Comparison of ENCODE assay signal across 10 mouse cellular contexts in the genomic region with DNA sequence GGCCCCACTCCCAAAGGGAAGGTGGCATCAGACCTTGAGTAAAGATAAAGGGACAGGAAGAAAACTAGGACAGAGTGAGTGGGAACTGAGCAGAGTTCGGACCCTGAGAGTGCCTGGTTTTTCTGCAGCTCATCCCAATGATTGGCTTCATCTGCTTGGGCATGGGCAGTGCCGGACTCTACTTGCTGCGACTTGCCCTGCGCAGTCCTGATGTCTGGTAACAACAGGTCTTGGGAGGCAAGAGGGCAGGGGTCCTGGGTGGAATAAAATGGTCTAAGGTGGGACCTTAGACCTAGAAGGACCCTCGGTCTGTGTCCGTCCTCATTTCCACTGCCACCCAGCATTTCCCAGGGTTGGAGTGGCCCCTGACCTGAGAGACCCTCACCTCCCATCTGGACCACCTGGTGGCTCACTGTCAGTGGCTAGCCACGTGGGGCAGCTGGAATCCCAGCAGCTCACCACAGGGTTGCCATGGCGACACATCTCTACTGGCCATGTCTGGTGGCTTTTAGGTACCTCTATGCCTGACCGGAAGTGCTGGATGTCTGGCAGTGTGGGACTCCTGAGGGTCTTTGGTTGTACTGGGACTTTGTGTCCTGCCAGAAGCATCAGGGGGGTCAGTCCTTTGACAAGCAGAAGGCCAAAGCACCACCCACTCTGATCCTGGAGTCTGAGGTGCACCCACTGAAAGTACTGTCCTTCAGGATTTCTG. TPM values are rescaled to one million over a fixed set of nuclear protein-coding genes. Genes with fewer than 3 reads are reported as not detected.
A peak's percentile ranks its signal among the peaks of the same experiment; 100 is the strongest.
DNase-seq lines count a peak whose midpoint lies in the region; ATAC-seq and TF ChIP-seq lines count a peak whose summit lies in the region.
"Had no signal": no experiment of that assay in that cellular context is flagged by ENCODE, and none has a peak within 500 bp of the region (broad histone marks: within the 10 kb centered on the region; RNA-seq: fewer than 3 reads in every experiment).

No protein-coding gene starts in this region.

- no peak overlapping the region for H3K4me2 ChIP-seq in midbrain, embryonic 15.5 days
- H3K4me2 ChIP-seq in liver, embryonic 13.5 days: peak overlapping the region; percentile 3; the same call in 1 of the 2 replicates
- peak overlapping the region; percentile 68 for H3K4me2 ChIP-seq in stomach, embryonic 16.5 days (ENCODE audit: low read depth, low read length)

- no peaks in the 10 kb centered on the region for H3K36me3 ChIP-seq in heart, adult 2 months (ENCODE audit: control insufficient read depth, insufficient read depth, low read length)
- peaks cover 37% of the 10 kb centered on the region for H3K36me3 ChIP-seq in midbrain, embryonic 10.5 days
- H3K36me3 ChIP-seq in midbrain, embryonic 15.5 days (replicated peaks): no peaks in the 10 kb centered on the region
- peaks cover 36% of the 10 kb centered on the region for H3K36me3 ChIP-seq in liver, embryonic 13.5 days
- peaks cover 24% of the 10 kb centered on the region for H3K36me3 ChIP-seq in stomach, embryonic 16.5 days (ENCODE audit: control insufficient read depth, insufficient read depth, low read length)

- H3K79me2 ChIP-seq in heart, adult 2 months (replicated peaks; ENCODE audit: control insufficient read depth, insufficient read depth, low read length): no peaks in the 10 kb centered on the region

- 0 out of 2 replicates have a peak, but pooled peaks have one; percentile 23 for TF ChIP-seq POLR2A in heart, adult 2 months (IDR thresholded peaks at IDR 0.05; ENCODE audit: insufficient read depth, low read depth, low read length)

- peak overlapping the region; percentile 45 for H3K9ac ChIP-seq in heart, adult 2 months (ENCODE audit: low read depth, low read length)
- no peak overlapping the region for H3K9ac ChIP-seq in midbrain, embryonic 15.5 days
- H3K9ac ChIP-seq in liver, embryonic 13.5 days: no peak overlapping the region
- peak overlapping the region; percentile 64 for H3K9ac ChIP-seq in stomach, embryonic 16.5 days (ENCODE audit: low read length)

- no peaks in the 10 kb centered on the region for H3K27me3 ChIP-seq in heart, adult 2 months (ENCODE audit: control insufficient read depth, insufficient read depth, low read length)
- peaks cover 100% of the 10 kb centered on the region for H3K27me3 ChIP-seq in midbrain, embryonic 10.5 days (ENCODE audit: low read depth, poor library complexity, severe bottlenecking)
- peaks cover 16% of the 10 kb centered on the region; the same call in 1 of the 2 replicates for H3K27me3 ChIP-seq in midbrain, embryonic 15.5 days (replicated peaks)
- peaks cover 76% of the 10 kb centered on the region for H3K27me3 ChIP-seq in liver, embryonic 13.5 days
- peaks cover 33% of the 10 kb centered on the region for H3K27me3 ChIP-seq in stomach, embryonic 16.5 days (ENCODE audit: control insufficient read depth, insufficient read depth, low read length)

- no peak for ATAC-seq in midbrain, embryonic 15.5 days (replicated peaks)
- no peak for ATAC-seq in liver, embryonic 13.5 days (ENCODE audit: low read depth)
- no peak for ATAC-seq in stomach, embryonic 16.5 days (ENCODE audit: insufficient read depth, low FRiP score)
- ATAC-seq in granulocyte monocyte progenitor cell, adult 5-6 weeks (replicated peaks; ENCODE audit: poor library complexity, severe bottlenecking): no peak

- TF ChIP-seq CTCF in heart, adult 2 months (IDR thresholded peaks at IDR 0.05): no peak

- WGBS in heart, adult 2 months: 40% methylated on average over 9 of the region's 9 CpGs
- WGBS in midbrain, embryonic 10.5 days: 24% methylated on average over 9 of the region's 9 CpGs
- 26% methylated on average over 9 of the region's 9 CpGs for WGBS in midbrain, embryonic 15.5 days
- WGBS in liver, embryonic 13.5 days (ENCODE audit: insufficient replicate concordance): 33% methylated on average over 9 of the region's 9 CpGs
- 40% methylated on average over 9 of the region's 9 CpGs for WGBS in stomach, embryonic 16.5 days

- H3K27ac ChIP-seq in heart, adult 2 months: peak overlapping the region; percentile 58
- H3K27ac ChIP-seq in midbrain, embryonic 10.5 days (replicated peaks): 0 out of 2 replicates have a peak overlapping the region, but pooled peaks have one; percentile 39
- no peak overlapping the region for H3K27ac ChIP-seq in midbrain, embryonic 15.5 days
- H3K27ac ChIP-seq in liver, embryonic 13.5 days: no peak overlapping the region
- H3K27ac ChIP-seq in stomach, embryonic 16.5 days (ENCODE audit: low read length): peak overlapping the region; percentile 93

- TF ChIP-seq EP300 in heart, adult 2 months (IDR thresholded peaks at IDR 0.05; ENCODE audit: insufficient read depth, low read depth, low read length): no peak

- peak overlapping the region; percentile 22; the same call in 1 of the 2 replicates for H3K4me3 ChIP-seq in heart, adult 2 months
- H3K4me3 ChIP-seq in midbrain, embryonic 10.5 days: peak overlapping the region; percentile 22
- H3K4me3 ChIP-seq in midbrain, embryonic 15.5 days: no peak overlapping the region
- no peak overlapping the region for H3K4me3 ChIP-seq in liver, embryonic 13.5 days (replicated peaks)
- peak overlapping the region; percentile 44 for H3K4me3 ChIP-seq in stomach, embryonic 16.5 days (replicated peaks; ENCODE audit: low read length)
- H3K4me3 ChIP-seq: erythroblast, embryonic 14.5 days had no signal

- DNase-seq in heart, adult 2 months: peak in 1 of 2 experiments; percentile 24
- no peak for DNase-seq in heart, postnatal 4 days
- peak; percentile 59 for DNase-seq in midbrain, embryonic 10.5 days (ENCODE audit: low spot score)
- no peak for DNase-seq in liver, embryonic 13.5 days
- DNase-seq in T-cell, adult 2 months (ENCODE audit: low spot score): no peak

- peaks cover 15% of the 10 kb centered on the region; the same call in 1 of the 2 replicates for H3K9me3 ChIP-seq in midbrain, embryonic 10.5 days (replicated peaks)
- H3K9me3 ChIP-seq in midbrain, embryonic 15.5 days: no peaks in the 10 kb centered on the region
- no peaks in the 10 kb centered on the region for H3K9me3 ChIP-seq in liver, embryonic 13.5 days (replicated peaks)
- H3K9me3 ChIP-seq in stomach, embryonic 16.5 days (replicated peaks; ENCODE audit: control insufficient read depth, low read length): no peaks in the 10 kb centered on the region

- H3K4me1 ChIP-seq in heart, adult 2 months (ENCODE audit: control insufficient read depth, insufficient read depth, low read length): peaks cover 6% of the 10 kb centered on the region; the same call in 1 of the 2 replicates
- peaks cover 90% of the 10 kb centered on the region for H3K4me1 ChIP-seq in midbrain, embryonic 10.5 days
- peaks cover 68% of the 10 kb centered on the region for H3K4me1 ChIP-seq in midbrain, embryonic 15.5 days
- peaks cover 73% of the 10 kb centered on the region for H3K4me1 ChIP-seq in liver, embryonic 13.5 days (replicated peaks)
- H3K4me1 ChIP-seq in stomach, embryonic 16.5 days (ENCODE audit: control insufficient read depth, insufficient read depth, low read length): peaks cover 65% of the 10 kb centered on the region

- intact Hi-C loops in heart, adult 2 months (cut with DNase I): no loop called here

RNA-seq across cellular contexts. Expression of gene Ndufa4l2, which starts 0.7 kb away (rescaled TPM):
- 10 to 100 TPM; 20.1 to 27.9 TPM for total RNA-seq in heart, adult 2 months (2021)
- polyA plus RNA-seq in heart, adult 2 months (2012; rRNA removed): 45.1 and 64.4 TPM in 2 replicates
- 10 to 100 TPM; 34.2 to 34.9 TPM for total RNA-seq in heart, postnatal 4 days (2021)
- polyA plus RNA-seq in midbrain, embryonic 10.5 days (2016; fragmentation: Nextera tagmentation; extraction: Ambion mirVana): 5.2 and 5.8 TPM in 2 replicates
- polyA plus RNA-seq in midbrain, embryonic 15.5 days (2015; fragmentation: Nextera tagmentation; extraction: Ambion mirVana): 22.1 and 23.1 TPM in 2 replicates
- polyA plus RNA-seq in liver, embryonic 13.5 days (2015; fragmentation: Nextera tagmentation; extraction: Ambion mirVana): 1.9 and 2.8 TPM in 2 replicates
- polyA plus RNA-seq in stomach, embryonic 16.5 days (2015; fragmentation: Nextera tagmentation; extraction: Ambion mirVana): 192 and 231 TPM in 2 replicates
- 1.2 TPM in 1 of 2 replicates, not detected in the other for total RNA-seq in granulocyte monocyte progenitor cell, adult 5-6 weeks (2014; fragmentation: Nextera tagmentation)
- total RNA-seq in granulocyte monocyte progenitor cell, adult 5-6 weeks (2017): not detected in 2 replicates
- total RNA-seq: neutrophil, adult 5-6 weeks had no signal

RNA-seq across cellular contexts. Expression of gene Shmt2, which starts 6.8 kb away (rescaled TPM):
- total RNA-seq in heart, adult 2 months (2021): 10 to 100 TPM; 42.6 to 43.4 TPM
- 60.9 and 67.0 TPM in 2 replicates for polyA plus RNA-seq in heart, adult 2 months (2012; rRNA removed)
- 10 to 100 TPM; 43.7 to 45.1 TPM for total RNA-seq in heart, postnatal 4 days (2021)
- 107 and 121 TPM in 2 replicates for polyA plus RNA-seq in midbrain, embryonic 10.5 days (2016; fragmentation: Nextera tagmentation; extraction: Ambion mirVana)
- polyA plus RNA-seq in midbrain, embryonic 15.5 days (2015; fragmentation: Nextera tagmentation; extraction: Ambion mirVana): 49.4 and 50.7 TPM in 2 replicates
- polyA plus RNA-seq in liver, embryonic 13.5 days (2015; fragmentation: Nextera tagmentation; extraction: Ambion mirVana): 133 and 142 TPM in 2 replicates
- polyA plus RNA-seq in stomach, embryonic 16.5 days (2015; fragmentation: Nextera tagmentation; extraction: Ambion mirVana): 152 and 163 TPM in 2 replicates
- 126 and 187 TPM in 2 replicates for total RNA-seq in granulocyte monocyte progenitor cell, adult 5-6 weeks (2014; fragmentation: Nextera tagmentation)
- total RNA-seq in granulocyte monocyte progenitor cell, adult 5-6 weeks (2017): 102 and 103 TPM in 2 replicates

RNA-seq across cellular contexts. Expression of gene Stac3, which starts 13.9 kb away (rescaled TPM):
- total RNA-seq in heart, adult 2 months (2021): 1 to 10 TPM in 1 of 2 experiments, under 1 TPM in 1; 0.21 to 1.2 TPM
- polyA plus RNA-seq in heart, adult 2 months (2012; rRNA removed): 0.86 and 1.7 TPM in 2 replicates
- total RNA-seq in heart, postnatal 4 days (2021): 1 to 10 TPM; 1.8 to 1.9 TPM
- polyA plus RNA-seq in midbrain, embryonic 10.5 days (2016; fragmentation: Nextera tagmentation; extraction: Ambion mirVana): 0.52 and 0.62 TPM in 2 replicates
- polyA plus RNA-seq in midbrain, embryonic 15.5 days (2015; fragmentation: Nextera tagmentation; extraction: Ambion mirVana): 1.4 and 2.4 TPM in 2 replicates
- 0.17 and 0.47 TPM in 2 replicates for polyA plus RNA-seq in liver, embryonic 13.5 days (2015; fragmentation: Nextera tagmentation; extraction: Ambion mirVana)
- 0.70 and 5.5 TPM in 2 replicates for polyA plus RNA-seq in stomach, embryonic 16.5 days (2015; fragmentation: Nextera tagmentation; extraction: Ambion mirVana)
- total RNA-seq in granulocyte monocyte progenitor cell, adult 5-6 weeks (2014; fragmentation: Nextera tagmentation): 0.90 TPM in 1 of 2 replicates, not detected in the other
- 0.13 and 0.26 TPM in 2 replicates for total RNA-seq in granulocyte monocyte progenitor cell, adult 5-6 weeks (2017)

RNA-seq across cellular contexts. Expression of gene Nxph4, which starts 18.9 kb away (rescaled TPM):
- total RNA-seq in heart, adult 2 months (2021): under 1 TPM; 0.34 to 0.68 TPM
- polyA plus RNA-seq in heart, adult 2 months (2012; rRNA removed): 0.39 and 0.41 TPM in 2 replicates
- total RNA-seq in heart, postnatal 4 days (2021): under 1 TPM; 0.83 to 0.97 TPM
- polyA plus RNA-seq in midbrain, embryonic 10.5 days (2016; fragmentation: Nextera tagmentation; extraction: Ambion mirVana): 19.4 and 27.2 TPM in 2 replicates
- 93.7 and 114 TPM in 2 replicates for polyA plus RNA-seq in midbrain, embryonic 15.5 days (2015; fragmentation: Nextera tagmentation; extraction: Ambion mirVana)
- 0.13 TPM in 2 replicates for polyA plus RNA-seq in liver, embryonic 13.5 days (2015; fragmentation: Nextera tagmentation; extraction: Ambion mirVana)
- polyA plus RNA-seq in stomach, embryonic 16.5 days (2015; fragmentation: Nextera tagmentation; extraction: Ambion mirVana): 3.4 and 4.6 TPM in 2 replicates
- total RNA-seq in granulocyte monocyte progenitor cell, adult 5-6 weeks (2014; fragmentation: Nextera tagmentation): not detected in 2 replicates
- total RNA-seq in granulocyte monocyte progenitor cell, adult 5-6 weeks (2017): not detected in 2 replicates
- total RNA-seq: neutrophil, adult 5-6 weeks had no signal
- polyA plus RNA-seq: erythroblast, embryonic 14.5 days had no signal

Comparison
In these comparisons a context has a peak if more than half of its experiments do, and no peak if none do; other contexts are left out.
1. H3K27ac ChIP-seq: peak in heart, adult 2 months (single experiment), midbrain, embryonic 10.5 days (single experiment) and stomach, embryonic 16.5 days (single experiment); none in midbrain, embryonic 15.5 days (single experiment) and liver, embryonic 13.5 days (single experiment).
2. H3K4me3 ChIP-seq: peak in heart, adult 2 months (single experiment), midbrain, embryonic 10.5 days (single experiment) and stomach, embryonic 16.5 days (single experiment); none in midbrain, embryonic 15.5 days (single experiment) and liver, embryonic 13.5 days (single experiment).
3. H3K9ac ChIP-seq: peak in heart, adult 2 months (single experiment) and stomach, embryonic 16.5 days (single experiment); none in midbrain, embryonic 15.5 days (single experiment) and liver, embryonic 13.5 days (single experiment).